Mouse (Mus musculus) urinary bladder, postnatal 25 days (tissue): ENCODE results near the gene Pkp4.
"Not testable (repeated sequence)": the region's sequence is repeated elsewhere in the genome, so short reads cannot be mapped to it uniquely, and the experiment has no call there.

Experiments used
- DNase-seq: peaks from one replicate; pipeline ENCODE4 v3.0.0; 2022; ENCODE audit warnings: low spot score

The Pkp4 gene

GRCm38 (mm10) chr2:59383852-59384776 is 223.5 kb downstream of the Pkp4 start:
- no peak for DNase-seq

GRCm38 (mm10) chr2:59385211-59385935 is 224.7 kb downstream of the Pkp4 start:
- no peak for DNase-seq

DNA sequence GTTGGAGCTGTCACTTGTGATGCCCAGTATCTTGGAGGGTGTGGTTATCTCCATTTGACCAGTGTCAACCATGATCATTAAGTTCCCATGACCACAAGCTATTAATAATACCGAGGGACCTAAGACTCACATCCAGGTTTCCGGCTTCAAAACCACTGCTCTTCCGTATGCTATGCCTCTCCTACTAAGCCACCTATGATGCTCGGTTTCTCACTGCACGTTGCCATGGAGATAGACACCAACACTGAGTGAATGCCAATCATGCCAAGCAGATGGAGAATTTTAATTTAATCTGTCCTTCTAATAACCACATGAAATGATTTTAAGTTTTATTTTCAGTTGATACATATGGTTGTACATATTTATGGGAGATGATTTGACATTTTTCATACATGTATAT is 229.3 kb downstream of the Pkp4 start:
- DNase-seq = no peak

GRCm38 (mm10) chr2:59393177-59393576 is 232.5 kb downstream of the Pkp4 start:
- no peak for DNase-seq

DNA sequence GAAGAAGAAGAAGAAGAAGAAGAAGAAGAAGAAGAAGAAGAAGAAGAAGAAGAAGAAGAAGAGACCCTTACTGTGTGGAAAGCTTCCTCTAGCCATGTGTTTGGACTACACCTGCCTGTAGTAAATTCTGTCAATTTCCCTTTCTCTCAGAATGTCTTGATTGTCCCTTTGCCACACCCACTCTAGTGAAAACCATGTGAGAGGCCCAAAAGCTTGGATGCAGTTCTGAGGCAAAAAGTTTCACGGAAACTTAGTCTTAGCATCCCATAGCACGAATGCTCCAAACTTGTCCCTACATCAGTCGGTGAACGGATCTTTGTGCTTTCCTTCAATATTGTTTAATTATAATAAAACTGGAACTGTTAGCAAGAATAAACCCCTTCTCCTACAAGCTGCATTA is 234.0 kb downstream of the Pkp4 start:
- no peak for DNase-seq

DNA sequence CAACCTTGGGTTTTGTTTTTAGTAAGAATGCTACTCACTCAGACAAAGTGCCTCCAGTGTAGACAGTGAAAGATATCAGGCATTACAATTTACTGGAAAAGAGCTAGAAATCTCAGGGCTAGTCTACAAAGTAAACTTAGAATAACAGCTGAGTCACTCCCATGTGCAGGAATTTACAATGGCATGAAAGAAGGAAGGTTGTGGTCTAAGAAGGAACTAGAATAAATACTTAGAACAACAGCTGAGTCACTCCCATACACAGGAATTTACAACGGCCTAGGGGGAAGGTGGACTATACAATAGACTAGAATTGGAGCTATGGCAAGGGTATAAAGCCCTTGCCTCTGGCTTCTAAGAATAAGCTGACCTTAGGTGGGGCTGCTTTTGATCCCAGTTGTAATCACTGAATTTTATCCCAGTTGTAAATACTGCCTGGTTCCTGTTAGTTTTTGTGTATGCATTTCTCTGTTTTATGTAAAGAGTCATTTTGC is 234.6 kb downstream of the Pkp4 start:
- DNase-seq = not testable (repeated sequence)

DNA sequence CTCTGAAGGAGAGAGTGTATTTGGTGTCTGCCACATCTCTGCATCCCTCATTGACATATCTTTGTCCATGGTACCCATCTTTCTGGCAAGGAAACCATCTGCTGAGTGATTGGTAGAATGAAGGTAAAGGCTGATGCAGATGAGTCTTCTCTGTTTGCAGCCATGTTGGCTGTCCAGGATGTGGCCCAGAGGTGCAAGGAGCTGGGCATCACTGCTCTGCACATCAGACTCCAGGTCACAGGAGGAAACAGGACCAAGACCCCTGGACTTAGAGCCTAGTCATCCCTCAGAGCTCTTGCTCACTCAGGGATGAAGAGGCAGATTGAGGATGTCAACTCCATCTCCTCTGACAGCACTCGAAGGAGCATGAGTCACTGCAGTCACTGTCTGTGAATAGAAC is 235.9 kb downstream of the Pkp4 start:
- DNase-seq = no peak

GRCm38 (mm10) chr2:59397531-59397930 is 236.9 kb downstream of the Pkp4 start:
- no peak for DNase-seq

GRCm38 (mm10) chr2:59400901-59401378 is 240.3 kb downstream of the Pkp4 start:
- DNase-seq = no peak

DNA sequence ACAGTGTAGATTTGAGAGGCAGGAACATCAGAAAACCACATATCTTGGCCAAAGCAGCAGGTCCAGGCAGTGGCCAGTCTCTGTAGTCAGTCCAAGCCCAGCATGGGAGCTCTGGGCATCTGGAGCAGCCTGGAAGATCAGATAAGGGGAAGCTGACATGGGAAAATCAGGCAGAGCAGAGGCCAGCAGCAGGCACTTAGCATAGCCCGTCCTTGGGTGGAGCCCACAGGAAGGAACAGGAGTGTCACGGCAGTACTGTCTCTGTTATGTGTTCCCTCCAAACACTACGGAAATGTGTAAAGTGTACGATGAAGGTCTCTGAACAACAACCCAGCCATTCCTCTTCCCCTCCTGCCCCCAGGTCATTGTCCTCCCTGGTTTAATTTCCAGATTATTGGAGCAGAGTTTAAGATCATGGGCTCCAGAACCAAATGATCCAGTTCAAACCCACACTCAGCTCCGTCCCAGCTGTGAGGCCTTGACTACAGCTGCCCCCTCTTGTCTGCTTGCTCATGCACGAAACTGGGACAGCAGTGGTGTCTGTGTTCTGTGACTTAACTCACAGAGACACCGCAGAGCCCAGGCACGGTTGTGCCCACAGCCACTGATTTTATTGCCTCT is 241.3 kb downstream of the Pkp4 start:
- DNase-seq = no peak

DNA sequence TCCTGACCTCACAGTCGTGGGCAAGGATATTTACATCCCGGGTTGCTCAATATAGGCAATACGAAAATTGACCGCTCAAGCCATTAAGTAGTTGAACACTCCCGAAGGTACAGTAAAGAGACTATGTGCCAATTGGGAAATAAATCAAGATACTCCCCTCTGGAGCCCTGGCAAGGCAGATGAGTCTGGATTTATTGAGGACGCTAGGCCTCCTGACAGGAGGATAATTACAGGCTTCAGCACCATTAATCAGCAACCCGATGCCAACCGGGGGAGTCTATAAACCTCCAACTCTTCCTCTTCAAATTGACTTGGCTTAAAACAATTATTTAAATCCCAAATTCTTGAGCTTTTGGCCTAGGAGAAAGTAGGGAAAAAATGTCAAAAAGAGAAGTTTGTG is 243.4 kb downstream of the Pkp4 start:
- DNase-seq = no peak
